Mouse (Mus musculus) G1E (cell line): ENCODE results near the gene Lce3a.

Experiments
- CTCF ChIP-seq: IDR thresholded peaks from 2 replicates; pipeline ENCODE4 v1.5.1; 2012; ENCODE audit warnings: low read depth, low read length, inconsistent platforms, mixed read lengths
- GATA1 ChIP-seq: IDR thresholded peaks from 2 replicates; pipeline ENCODE4 v1.6.1; 2012; ENCODE audit warnings: borderline replicate concordance, low read length, inconsistent platforms, mixed read lengths
- GATA2 ChIP-seq: IDR thresholded peaks from 2 replicates; pipeline ENCODE4 v1.6.1; 2012; ENCODE audit warnings: low read depth, low read length, inconsistent platforms, borderline replicate concordance
- POLR2AphosphoS5 ChIP-seq: IDR thresholded peaks from 2 replicates; pipeline ENCODE4 v1.6.1; 2012; ENCODE audit warnings: low read depth, low read length, inconsistent platforms; ENCODE audit not compliant: insufficient replicate concordance
- TAL1 ChIP-seq: conservative IDR thresholded peaks from 2 replicates; pipeline ENCODE4 v1.6.1; 2012; ENCODE audit warnings: low read depth, low read length, inconsistent platforms, mixed read lengths

DNA sequence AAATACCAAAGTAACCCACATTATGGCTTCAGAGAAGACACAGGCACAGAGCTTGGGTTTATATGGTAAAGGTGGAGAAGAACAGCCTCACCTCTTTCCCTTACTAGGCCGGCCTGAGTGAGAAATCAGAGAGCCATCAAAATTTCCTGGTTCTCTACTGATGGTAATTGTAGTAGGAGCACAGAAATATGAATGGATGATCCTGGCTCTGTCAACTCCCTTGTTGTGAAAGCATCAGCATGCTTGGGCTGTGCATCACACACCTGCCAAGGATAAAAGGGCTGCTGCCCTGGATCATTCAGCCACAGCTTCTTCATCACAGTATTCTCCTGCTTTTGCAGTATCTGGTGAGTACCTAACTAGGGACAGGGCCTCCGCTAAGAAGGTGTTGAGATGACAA lies 40.7 kb upstream of the Lce3a start, which contains the start of gene Lce3e:
- TF ChIP-seq CTCF (no peak), GATA1 (no peak), TAL1 (no peak), POLR2AphosphoS5 (no peak), GATA2 (no peak)
